Mouse (Mus musculus) thymus, adult 2 months (tissue): ENCODE measurements around the gene Trpm8.

ENCODE experiments used
- CTCF ChIP-seq: fragments of 200-500 bp; IDR thresholded peaks from 2 replicates; pipeline ENCODE4 v1.5.1; 2012; ENCODE audit warnings: mild to moderate bottlenecking, control low read depth, low read length, moderate library complexity, borderline replicate concordance; ENCODE audit not compliant: control insufficient read depth, poor library complexity, insufficient read depth; ENCODE audit errors: extremely low read depth
- POLR2A ChIP-seq: fragments of 200-500 bp; IDR thresholded peaks from 2 replicates; pipeline ENCODE4 v1.6.1; 2012; ENCODE audit warnings: mild to moderate bottlenecking, low read length, control low read depth, moderate library complexity; ENCODE audit not compliant: control insufficient read depth, poor library complexity, insufficient read depth; ENCODE audit errors: extremely low read depth

DNA sequence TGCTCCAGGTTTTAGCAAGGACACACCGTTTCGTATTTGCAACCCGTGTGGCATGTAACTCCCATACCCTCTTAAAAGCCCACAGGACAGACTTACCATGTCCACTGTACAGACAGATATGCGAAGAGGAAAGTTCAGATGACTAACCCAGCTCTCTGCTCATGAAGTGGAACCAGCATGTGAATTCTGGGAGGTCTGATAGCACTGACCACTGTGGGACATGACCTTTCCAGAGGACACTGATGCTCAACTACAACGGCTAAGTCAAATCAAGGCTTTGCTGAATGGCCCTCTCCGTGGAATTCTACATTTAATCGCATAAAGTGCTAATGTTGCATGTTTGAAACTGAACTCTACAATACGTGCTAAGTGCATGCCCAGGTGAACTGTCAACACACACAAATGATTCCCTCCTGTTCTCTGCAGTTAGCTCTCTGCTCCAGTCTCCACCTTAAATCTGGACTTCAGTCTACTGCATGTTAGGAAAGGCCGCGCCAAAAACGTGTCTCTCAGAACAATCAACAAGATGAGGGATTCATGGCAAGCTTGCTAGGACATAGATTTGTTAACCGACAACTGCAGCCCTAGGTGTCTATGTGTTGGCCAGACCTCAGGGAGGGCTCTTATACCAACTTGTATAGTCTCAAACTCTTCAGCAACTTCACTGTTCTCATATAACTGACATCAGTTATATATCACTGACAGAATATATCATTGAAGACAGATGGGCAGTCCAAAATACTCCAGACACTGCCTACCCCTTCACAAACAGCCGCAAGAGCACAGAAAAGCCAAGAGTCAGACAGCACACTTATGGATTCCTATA lies 1.6 kb upstream of the Trpm8 start:
- TF ChIP-seq POLR2A (no peak), CTCF (no peak)
